Mouse (Mus musculus): ENCODE results near the gene Krt86. TPM values are rescaled to one million over a fixed set of nuclear protein-coding genes. Genes with fewer than 3 reads are reported as not detected.
"Not testable (repeated sequence)": the region's sequence is repeated elsewhere in the genome, so short reads cannot be mapped to it uniquely, and the experiment has no call there.

Krt86 gene
- total RNA-seq, 4 experiments from 2014 or later = not detected

GRCm38 (mm10) chr15:101492718-101493117, 19.4 kb downstream of the Krt86 start:
- no peak for DNase-seq (ENCODE audit: low spot score)

GRCm38 (mm10) chr15:101493713-101494112, 20.4 kb downstream of the Krt86 start:
- no peak for DNase-seq (ENCODE audit: low spot score)

DNA sequence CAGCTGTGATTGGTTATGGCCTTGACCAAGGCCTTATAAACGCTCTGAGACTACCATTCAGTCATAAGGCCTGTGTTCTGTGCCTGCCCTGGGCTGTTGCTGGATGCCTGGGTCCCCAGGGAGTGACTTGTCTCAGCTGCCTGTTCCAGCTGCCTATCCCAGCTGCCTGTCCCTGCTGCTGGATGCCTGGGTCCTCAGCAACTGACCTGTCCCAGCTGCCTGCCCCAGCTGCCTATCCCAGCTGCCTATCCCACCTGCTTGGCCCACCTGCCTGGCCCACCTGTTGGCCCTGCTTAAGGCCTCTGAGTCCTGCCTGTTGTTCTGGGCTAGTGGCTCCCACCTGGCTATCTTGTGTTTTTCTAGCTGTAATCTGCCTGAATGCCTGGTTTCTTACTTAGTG, 20.9 kb downstream of the Krt86 start:
- no peak for DNase-seq (ENCODE audit: low spot score)

DNA sequence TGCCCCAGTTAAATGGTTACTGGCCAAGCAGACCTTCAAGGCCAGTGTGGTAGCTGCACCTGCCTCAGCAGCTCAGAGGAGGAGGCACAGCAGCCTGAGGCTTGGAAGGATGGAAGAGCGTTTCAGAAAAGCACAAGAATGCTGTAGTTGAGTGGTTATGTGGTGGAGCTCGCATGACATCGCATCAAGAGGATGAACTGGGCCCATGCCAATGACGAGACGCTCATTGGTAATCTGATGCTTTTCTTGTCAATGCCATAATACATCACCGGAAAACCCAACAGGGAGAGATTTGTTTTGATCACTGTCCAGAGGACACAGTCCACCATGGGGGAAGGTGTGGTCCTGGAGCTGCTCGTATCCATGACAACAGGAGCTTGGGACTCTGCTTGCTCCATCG, 22.0 kb downstream of the Krt86 start:
- no peak for DNase-seq (ENCODE audit: low spot score)

DNA sequence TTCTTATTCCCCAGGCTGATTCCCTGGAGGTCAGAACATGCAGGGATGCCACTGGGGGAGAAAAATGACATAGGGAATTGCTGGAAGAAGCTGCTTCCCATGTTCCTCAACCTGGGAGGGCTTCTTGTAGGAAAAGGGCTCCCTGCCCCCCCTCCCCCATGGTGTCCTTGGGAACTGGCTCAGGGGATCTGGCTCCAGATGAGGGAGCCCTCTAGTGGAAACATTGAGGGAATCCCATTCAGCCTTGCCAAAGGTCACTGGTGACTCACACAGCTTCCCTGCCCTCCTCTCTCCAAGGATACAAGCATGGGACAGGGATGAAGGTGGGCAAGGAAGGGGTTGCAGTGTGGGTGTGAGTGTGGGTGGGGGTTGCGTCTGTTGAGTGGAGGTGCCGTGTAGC, 23.9 kb downstream of the Krt86 start:
- DNase-seq (ENCODE audit: low spot score) = peak; percentile 35

DNA sequence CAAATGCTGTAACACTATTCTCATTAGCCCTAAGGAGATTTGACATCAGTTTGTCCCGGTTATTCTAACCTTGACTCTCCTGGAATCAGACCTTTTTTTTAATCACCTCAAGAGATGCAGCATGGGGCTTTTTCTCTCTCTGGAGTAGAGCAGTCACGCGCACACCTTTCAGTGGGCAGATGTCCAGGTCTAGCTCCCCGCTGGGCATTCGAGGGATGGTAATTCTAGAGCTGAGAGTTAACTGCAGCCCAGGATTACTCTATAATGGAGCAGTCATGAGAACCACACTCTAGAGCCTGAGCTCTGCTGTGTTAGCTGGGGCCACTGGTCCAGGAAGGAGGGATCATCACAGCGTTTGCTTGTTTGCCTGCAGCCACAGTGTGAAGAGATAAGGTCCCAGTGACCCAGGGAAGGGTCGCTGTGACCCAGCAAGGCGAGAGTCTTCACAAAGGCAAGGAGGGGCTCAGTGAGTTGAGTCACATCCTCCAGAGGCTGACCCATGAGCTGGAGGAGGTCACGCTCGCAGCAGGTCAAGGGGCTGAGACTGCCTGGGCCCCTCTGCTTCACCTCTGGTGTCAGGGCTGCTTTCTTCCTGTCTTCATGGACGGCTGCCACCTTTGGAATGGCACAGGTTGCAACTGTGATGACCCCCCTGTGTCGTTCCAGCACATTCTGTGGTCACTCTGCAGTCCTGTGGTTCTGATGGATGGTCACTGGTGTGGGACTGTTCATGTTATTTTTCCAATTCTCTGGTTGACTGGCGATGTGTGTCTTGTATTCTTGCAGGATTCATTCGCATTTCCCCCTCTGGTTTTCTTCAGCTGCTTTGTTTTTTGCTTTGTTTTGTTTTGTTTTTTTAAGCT, 33.8 kb downstream of the Krt86 start:
- no peak for DNase-seq (ENCODE audit: low spot score)

DNA sequence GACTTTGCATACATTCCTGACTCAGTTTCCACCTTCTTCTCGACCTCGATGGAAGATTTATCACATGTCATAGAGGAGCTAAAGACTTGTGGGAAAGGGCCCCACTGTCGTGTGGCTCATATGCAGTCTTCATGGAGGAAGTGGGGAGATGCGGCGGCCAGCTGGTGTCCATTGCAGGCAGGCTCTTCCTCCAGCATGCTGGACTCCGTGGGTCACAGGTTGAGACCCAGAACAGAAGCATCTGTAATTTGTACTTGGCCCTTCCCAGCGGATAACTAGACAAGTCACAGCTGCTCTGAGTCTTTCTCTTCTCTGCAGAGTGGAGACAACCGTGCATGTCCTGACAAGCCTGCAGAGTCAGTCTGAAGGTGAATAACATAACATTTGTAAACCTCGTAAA, 35.0 kb downstream of the Krt86 start:
- DNase-seq (ENCODE audit: low spot score) = no peak

GRCm38 (mm10) chr15:101517161-101517560, 43.9 kb downstream of the Krt86 start, which contains the start of gene Gm49425:
TSS of gene Gm49425 (minus strand) at chr15:101517261.
- not testable (repeated sequence) for DNase-seq (ENCODE audit: low spot score)

DNA sequence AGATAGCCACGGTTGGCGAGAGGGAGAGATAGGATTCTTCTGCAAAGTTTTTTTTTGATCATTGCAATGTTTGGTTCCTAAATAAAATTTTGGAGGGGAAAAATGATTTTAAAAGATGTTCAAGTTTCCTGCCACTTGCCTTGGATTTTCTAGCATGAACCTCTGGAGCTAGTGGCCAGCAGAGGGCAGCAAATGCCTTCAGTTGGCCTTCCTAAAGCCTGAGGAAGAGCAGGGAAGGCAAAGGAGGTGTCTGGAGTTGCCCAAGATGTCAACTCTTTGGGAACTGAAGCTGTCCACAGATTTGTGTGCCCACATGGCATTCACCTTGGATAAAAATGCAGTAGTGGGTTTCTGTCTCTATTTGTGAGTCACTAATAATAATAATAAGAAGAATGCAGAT, 46.5 kb downstream of the Krt86 start:
- DNase-seq (ENCODE audit: low spot score) = peak; percentile 54

GRCm38 (mm10) chr15:101522556-101523232, 49.4 kb downstream of the Krt86 start:
- DNase-seq (ENCODE audit: low spot score) = no peak

Other genes with a start within 250 kb of the Krt86 start
- gene Grasp, start 249.3 kb upstream of the Krt86 start, total RNA-seq (2022) = 10 to 100 TPM in 1 of 4 experiments, 1 to 10 TPM in 3; 7.6 to 10.2 (median 9.5) TPM
- gene Nr4a1, start 219.2 kb upstream of the Krt86 start, total RNA-seq (2022) = 10 to 100 TPM in 3 of 4 experiments, 1 to 10 TPM in 1; 7.0 to 23.9 (median 12.6) TPM
- 10 to 100 TPM; 21.1 to 25.4 (median 21.4) TPM for gene Atg101, start 189.2 kb upstream of the Krt86 start, total RNA-seq (2022)
- gene 6030408B16Rik, start 180.3 kb upstream of the Krt86 start, total RNA-seq (2022) = 1 to 10 TPM in 3 of 4 experiments, under 1 TPM in 1; 0.54 to 2.1 (median 1.1) TPM
- 1 to 10 TPM; 1.5 to 4.7 (median 2.4) TPM for gene Krt80, start 103.3 kb upstream of the Krt86 start, total RNA-seq (2022)
- 1 to 10 TPM; 1.4 to 3.6 (median 2.7) TPM for gene Krt7, start 62.4 kb upstream of the Krt86 start, total RNA-seq (2022)
- gene Krt87, start 34.7 kb upstream of the Krt86 start, total RNA-seq (2022) = not detected
- not detected for gene Krt88, start 25.7 kb upstream of the Krt86 start, total RNA-seq (2022)
- not detected for gene Krt81, start 9.7 kb upstream of the Krt86 start, total RNA-seq (2022)
- not detected for gene Krt83, start 18.0 kb downstream of the Krt86 start, total RNA-seq (2022)
- not detected for gene Gm49425, start 43.8 kb downstream of the Krt86 start, total RNA-seq (2022)
- gene Krt84, start 59.3 kb downstream of the Krt86 start, total RNA-seq (2022) = not detected
- not detected for gene Krt82, start 77.2 kb downstream of the Krt86 start, total RNA-seq (2022)
- gene Krt90, start 89.5 kb downstream of the Krt86 start, total RNA-seq (2022) = not detected
- gene Krt75, start 100.4 kb downstream of the Krt86 start, total RNA-seq (2022) = not detected
- gene Gm5414, start 154.7 kb downstream of the Krt86 start, total RNA-seq (2022) = not detected
- gene Gm5478, start 173.9 kb downstream of the Krt86 start, total RNA-seq (2022) = not detected
- not detected for gene Krt6b, start 206.8 kb downstream of the Krt86 start, total RNA-seq (2022)
- gene Krt6a, start 220.8 kb downstream of the Krt86 start, total RNA-seq (2022) = not detected
- under 1 TPM in 1 of 4 experiments, not detected in 3; 0.40 TPM for gene Krt5, start 239.4 kb downstream of the Krt86 start, total RNA-seq (2022)